Mouse (Mus musculus) MEL (cell line): ENCODE data around the gene Col4a6. TPM values are rescaled to one million over a fixed set of nuclear protein-coding genes. Genes with fewer than 3 reads are reported as not detected.

ENCODE experiments used
- DNase-seq: peaks from one replicate; pipeline ENCODE4 v3.0.0; 2011; ENCODE audit warnings: low read depth, low spot score
- H3K27ac ChIP-seq: 2 replicates; pipeline ENCODE4 v1.5.1; 2012; ENCODE audit warnings: low read depth, mild to moderate bottlenecking, control low read depth, low read length, moderate library complexity; ENCODE audit not compliant: control insufficient read depth
- H3K27me3 ChIP-seq, 2 experiments: fragments of 150-350 bp in 1 of 2; sonication (generic) in 1 of 2; 2 replicates each; pipeline ENCODE4 v1.6.1; 2012; ENCODE audit warnings: low read length in 2 of 2, mild to moderate bottlenecking in 2 of 2, improper control_type of control experiment in 1 of 2, moderate library complexity in 1 of 2; ENCODE audit not compliant: insufficient read depth in 2 of 2, control insufficient read depth in 1 of 2
- H3K36me3 ChIP-seq, 2 experiments: 2 replicates each; pipeline ENCODE4 v1.6.1; 2012 to 2014; ENCODE audit warnings: low read length in 2 of 2, improper control_type of control experiment in 1 of 2, inconsistent platforms in 1 of 2, mild to moderate bottlenecking in 1 of 2; ENCODE audit not compliant: insufficient read depth in 2 of 2, control insufficient read depth in 1 of 2
- H3K4me1 ChIP-seq, 2 experiments: fragments of 150-350 bp in 1 of 2; sonication (generic) in 1 of 2; 2 replicates each; pipeline ENCODE4 v1.6.1; 2012; ENCODE audit warnings: low read length in 2 of 2, improper control_type of control experiment in 1 of 2, mild to moderate bottlenecking in 1 of 2; ENCODE audit not compliant: insufficient read depth in 2 of 2, control insufficient read depth in 1 of 2
- H3K4me3 ChIP-seq, 2 experiments: fragments of 150-350 bp in 1 of 2; sonication (generic) in 1 of 2; 2 replicates each; pipeline ENCODE4 v1.5.1; 2012; ENCODE audit warnings: low read depth in 2 of 2, low read length in 2 of 2, mild to moderate bottlenecking in 2 of 2, moderate library complexity in 2 of 2, control low read depth in 1 of 2, improper control_type of control experiment in 1 of 2; ENCODE audit not compliant: control insufficient read depth in 1 of 2, insufficient read depth in 1 of 2
- H3K79me2 ChIP-seq: 2 replicates; pipeline ENCODE4 v1.6.1; 2012; ENCODE audit warnings: mild to moderate bottlenecking, low read length, moderate library complexity; ENCODE audit not compliant: control insufficient read depth, poor library complexity, insufficient read depth
- H3K9ac ChIP-seq: 2 replicates; pipeline ENCODE4 v1.6.1; 2012; ENCODE audit warnings: low read depth, mild to moderate bottlenecking, control low read depth, low read length, moderate library complexity; ENCODE audit not compliant: control insufficient read depth, poor library complexity, severe bottlenecking
- H3K9me3 ChIP-seq: fragments of 150-350 bp; sonication (generic); replicated peaks from 2 replicates; pipeline ENCODE4 v1.6.1; 2012; ENCODE audit warnings: mild to moderate bottlenecking, low read length, improper control_type of control experiment, moderate library complexity; ENCODE audit not compliant: insufficient read depth
- CTCF ChIP-seq, 3 experiments: IDR thresholded peaks in 2 of 3; conservative IDR thresholded peaks in 1 of 3; 2 replicates each; pipeline ENCODE4 v1.5.1; 2011 to 2012; ENCODE audit warnings: low read length in 3 of 3, low read depth in 2 of 3, mild to moderate bottlenecking in 2 of 3, improper control_type of control experiment in 1 of 3, inconsistent platforms in 1 of 3, mixed read lengths in 1 of 3, moderate library complexity in 1 of 3; ENCODE audit not compliant: control insufficient read depth in 1 of 3, insufficient read depth in 1 of 3, poor library complexity in 1 of 3, severe bottlenecking in 1 of 3
- E2F4 ChIP-seq: IDR thresholded peaks from 2 replicates; pipeline ENCODE4 v1.6.1; 2011; ENCODE audit warnings: low read depth, low read length, improper control_type of control experiment, borderline replicate concordance
- ELF1 ChIP-seq: IDR thresholded peaks from 2 replicates; pipeline ENCODE4 v1.6.1; 2014; ENCODE audit warnings: low read depth, mild to moderate bottlenecking, inconsistent platforms, low read length, improper control_type of control experiment, moderate library complexity
- GABPA ChIP-seq: IDR thresholded peaks from 2 replicates; pipeline ENCODE4 v1.6.1; 2012; ENCODE audit warnings: low read depth, mild to moderate bottlenecking, inconsistent platforms, low read length, improper control_type of control experiment, moderate library complexity
- GATA1 ChIP-seq: IDR thresholded peaks from 2 replicates; pipeline ENCODE4 v1.6.1; 2011; ENCODE audit warnings: low read depth, low read length, improper control_type of control experiment
- JUND ChIP-seq: IDR thresholded peaks from 2 replicates; pipeline ENCODE4 v1.6.1; 2011; ENCODE audit warnings: low read depth, mild to moderate bottlenecking, improper control_type of control experiment, low read length
- KAT2A ChIP-seq: conservative IDR thresholded peaks from 2 replicates; pipeline ENCODE4 v1.6.1; 2012; ENCODE audit warnings: low read depth, low read length, improper control_type of control experiment, inconsistent platforms
- MAFK ChIP-seq: IDR thresholded peaks from 2 replicates; pipeline ENCODE4 v1.6.1; 2011; ENCODE audit warnings: low read depth, mild to moderate bottlenecking, low read length, improper control_type of control experiment, borderline replicate concordance
- MAZ ChIP-seq: IDR thresholded peaks from 2 replicates; pipeline ENCODE4 v1.6.1; 2012; ENCODE audit warnings: low read depth, mild to moderate bottlenecking, inconsistent platforms, low read length, improper control_type of control experiment
- MEF2A ChIP-seq: IDR thresholded peaks from 2 replicates; pipeline ENCODE4 v1.6.1; 2014; ENCODE audit warnings: low read depth, mild to moderate bottlenecking, inconsistent platforms, low read length, improper control_type of control experiment; ENCODE audit not compliant: poor library complexity, insufficient replicate concordance, severe bottlenecking; ENCODE audit errors: extremely low read depth
- MYB ChIP-seq: IDR thresholded peaks from 2 replicates; pipeline ENCODE4 v1.6.1; 2011; ENCODE audit warnings: mild to moderate bottlenecking, low read depth, low read length, improper control_type of control experiment
- MYC ChIP-seq: IDR thresholded peaks from 2 replicates; pipeline ENCODE4 v1.6.1; 2011; ENCODE audit warnings: low read depth, mild to moderate bottlenecking, low read length, improper control_type of control experiment, moderate library complexity
- NELFE ChIP-seq: IDR thresholded peaks from 2 replicates; pipeline ENCODE4 v1.6.1; 2011; ENCODE audit warnings: low read depth, low read length, improper control_type of control experiment
- NRF1 ChIP-seq: IDR thresholded peaks from 2 replicates; pipeline ENCODE4 v1.6.1; 2014; ENCODE audit warnings: low read depth, mild to moderate bottlenecking, inconsistent platforms, low read length, improper control_type of control experiment, moderate library complexity; ENCODE audit not compliant: poor library complexity, insufficient read depth, severe bottlenecking
- POLR2AphosphoS2 ChIP-seq: IDR thresholded peaks from 2 replicates; pipeline ENCODE4 v1.6.1; 2011; ENCODE audit warnings: low read length, improper control_type of control experiment
- SMC3 ChIP-seq: IDR thresholded peaks from 2 replicates; pipeline ENCODE4 v1.6.1; 2011; ENCODE audit warnings: low read depth, low read length, improper control_type of control experiment
- TAL1 ChIP-seq: IDR thresholded peaks from 2 replicates; pipeline ENCODE4 v1.6.1; 2012; ENCODE audit warnings: mild to moderate bottlenecking, inconsistent platforms, low read length, moderate library complexity, mixed read lengths
- TBP ChIP-seq: IDR thresholded peaks from 2 replicates; pipeline ENCODE4 v1.8.0; 2011; ENCODE audit warnings: low read depth, low read length, improper control_type of control experiment
- ZC3H11A ChIP-seq: IDR thresholded peaks from 2 replicates; pipeline ENCODE4 v1.6.1; 2012; ENCODE audit warnings: low read depth, mild to moderate bottlenecking, inconsistent platforms, low read length, improper control_type of control experiment
- ZKSCAN1 ChIP-seq: IDR thresholded peaks from 2 replicates; pipeline ENCODE4 v1.6.1; 2012; ENCODE audit warnings: low read depth, mild to moderate bottlenecking, inconsistent platforms, low read length, improper control_type of control experiment, moderate library complexity
- ZMIZ1 ChIP-seq: IDR thresholded peaks from 2 replicates; pipeline ENCODE4 v1.6.1; 2012; ENCODE audit warnings: low read depth, mild to moderate bottlenecking, inconsistent platforms, low read length, improper control_type of control experiment, moderate library complexity
- polyA plus RNA-seq, 2 experiments: library from polyadenylated mRNA; stranded (reverse) in 1 of 2; unstranded in 1 of 2; fragments of >175 nt in 1 of 2; fragments of >200 nt in 1 of 2; gene quantifications; 2 replicates each; pipeline versions ENCODE4 v1.2.1 to v1.2.4; 2012; ENCODE audit warnings: low replicate concordance in 2 of 2, low read depth in 1 of 2; ENCODE audit not compliant: insufficient read length in 2 of 2, insufficient read depth in 1 of 2, missing spikeins in 1 of 2
- total RNA-seq: library from RNA; depleted of rRNA; stranded (reverse); fragments of 300-350 nt; gene quantifications from 2 replicates; pipeline ENCODE4 v1.2.3, GENCODE M21; 2012; rRNA removed

Col4a6 gene
- total RNA-seq: not detected in 2 replicates
- polyA plus RNA-seq: not detected

GRCm38 (mm10) chrX:141473470-141474302 is at the start of gene Col4a6:
Col4a6 (minus strand) TSS chrX:141474076.
- H3K36me3 ChIP-seq: no peaks in the 10 kb centered on the region
- no peaks in the 10 kb centered on the region for H3K27me3 ChIP-seq
- no peaks in the 10 kb centered on the region for H3K4me1 ChIP-seq
- no peaks in the 10 kb centered on the region for H3K9me3 ChIP-seq
- TF ChIP-seq ELF1 (no peak), MYC (no peak), SMC3 (no peak), E2F4 (no peak), POLR2AphosphoS2 (no peak)
- no peaks in the 10 kb centered on the region for H3K79me2 ChIP-seq
- no peak within 1 kb of the TSS for H3K4me3 ChIP-seq
- no peak for DNase-seq
- no peak within 1 kb of the TSS for H3K27ac ChIP-seq
- H3K9ac ChIP-seq: no peak within 1 kb of the TSS

GRCm38 (mm10) chrX:141503125-141503524 is 29.2 kb upstream of the Col4a6 start:
- TF ChIP-seq TBP (no peak), MAFK (no peak), ELF1 (no peak), JUND (no peak), MAZ (no peak), GATA1 (no peak), MYB (no peak)
- TF ChIP-seq, all 39 proteins: peak for 0
- no peaks in the 10 kb centered on the region for H3K79me2 ChIP-seq
- no peak overlapping the region for H3K27ac ChIP-seq
- H3K4me3 ChIP-seq: no peak overlapping the region
- H3K4me1 ChIP-seq: no peaks in the 10 kb centered on the region
- DNase-seq: no peak
- H3K9me3 ChIP-seq: no peaks in the 10 kb centered on the region
- H3K9ac ChIP-seq: no peak overlapping the region
- H3K27me3 ChIP-seq: no peaks in the 10 kb centered on the region
- no peaks in the 10 kb centered on the region for H3K36me3 ChIP-seq

GRCm38 (mm10) chrX:141494545-141494944 is 20.7 kb upstream of the Col4a6 start:
- TF ChIP-seq GABPA (no peak), ZC3H11A (no peak), ELF1 (no peak), KAT2A (no peak), MEF2A (no peak), MAFK (no peak), JUND (no peak), ZMIZ1 (no peak), NRF1 (no peak), TAL1 (no peak), ZKSCAN1 (no peak), NELFE (no peak), E2F4 (no peak), CTCF (IDR thresholded peaks at IDR 0.05 in 2 of 3, conservative IDR thresholded peaks at IDR 0.05 in 1 of 3; ENCODE audit: control insufficient read depth in 1 of 3, insufficient read depth in 1 of 3, low read depth in 2 of 3, low read length in 3 of 3, poor library complexity in 1 of 3, severe bottlenecking in 1 of 3) (no peak)
- no peaks in the 10 kb centered on the region for H3K4me1 ChIP-seq
- no peaks in the 10 kb centered on the region for H3K9me3 ChIP-seq
- no peaks in the 10 kb centered on the region; a peak in 1 of 4 replicates for H3K27me3 ChIP-seq
- no peaks in the 10 kb centered on the region for H3K79me2 ChIP-seq
- no peak overlapping the region for H3K4me3 ChIP-seq
- H3K9ac ChIP-seq: no peak overlapping the region
- no peak overlapping the region for H3K27ac ChIP-seq
- H3K36me3 ChIP-seq: no peaks in the 10 kb centered on the region
- no peak for DNase-seq
